Mouse (Mus musculus) intestine, embryonic 14.5 days (tissue): ENCODE results near the gene Lgr4. TPM values are rescaled to one million over a fixed set of nuclear protein-coding genes. Genes with fewer than 3 reads are reported as not detected.

Experiments
- ATAC-seq: fragments of 200-750 bp; cut with Nextera tagmentation; replicated peaks from 2 replicates; pipeline ENCODE4 v1.8.0; 2017; ENCODE audit warnings: low read depth, moderate number of reproducible peaks, moderate TSS enrichment, moderate library complexity; ENCODE audit not compliant: low FRiP score, low TSS enrichment
- DNase-seq: peaks from one replicate; pipeline ENCODE4 v3.0.0-alpha.2; 2018; ENCODE audit warnings: low spot score
- H3K27ac ChIP-seq: fragments of 300-500 bp; sonication (generic); 2 replicates; pipeline ENCODE4 v1.5.1; 2014; ENCODE audit warnings: low read depth, mild to moderate bottlenecking, control low read depth
- H3K27me3 ChIP-seq: fragments of 300-500 bp; sonication (generic); replicated peaks from 2 replicates; pipeline ENCODE4 v1.6.1; 2014; ENCODE audit warnings: low read length, control low read depth; ENCODE audit not compliant: control insufficient read depth, insufficient read depth
- H3K36me3 ChIP-seq: fragments of 300-500 bp; sonication (generic); 2 replicates; pipeline ENCODE4 v1.6.1; 2014; ENCODE audit warnings: low read length, control low read depth; ENCODE audit not compliant: control insufficient read depth, insufficient read depth
- H3K4me1 ChIP-seq: fragments of 300-500 bp; sonication (generic); replicated peaks from 2 replicates; pipeline ENCODE4 v1.6.1; 2014; ENCODE audit warnings: low read length, control low read depth, mixed read lengths; ENCODE audit not compliant: control insufficient read depth, insufficient read depth
- H3K4me2 ChIP-seq: fragments of 300-500 bp; sonication (generic); 2 replicates; pipeline ENCODE4 v1.6.1; 2014; ENCODE audit warnings: low read length
- H3K4me3 ChIP-seq: fragments of 300-500 bp; sonication (generic); 2 replicates; pipeline ENCODE4 v1.5.1; 2014; ENCODE audit warnings: low read depth, low read length, control low read depth, mixed read lengths
- H3K9ac ChIP-seq: fragments of 300-500 bp; sonication (generic); 2 replicates; pipeline ENCODE4 v1.6.1; 2014; ENCODE audit warnings: mild to moderate bottlenecking, low read length
- H3K9me3 ChIP-seq: fragments of 300-500 bp; sonication (generic); 2 replicates; pipeline ENCODE4 v1.6.1; 2016; ENCODE audit warnings: low read length, control low read depth; ENCODE audit not compliant: control insufficient read depth
- WGBS: fragments of 180-500 bp; shearing (Covaris S2); extraction: QIAGEN DNeasy Blood & Tissue Kit; methylation state at CpG from one replicate; pipeline ENCODE4 v1.1.7; 2014; 5-methylcytosine and 5-hydroxymethylcytosine counted together
- polyA plus RNA-seq: library from polyadenylated mRNA; unstranded; fragments of >200 nt; fragmentation: Nextera tagmentation; extraction: Ambion mirVana; gene quantifications from 2 replicates; pipeline ENCODE4 v1.2.1, GENCODE M21; 2014

The Lgr4 gene
- polyA plus RNA-seq, 1 experiment from 2014 or later: 48.8 TPM

GRCm38 (mm10) chr2:109985560-109985959 is 68.1 kb downstream of the Lgr4 start:
- Histone ChIP-seq H3K9ac (no peak overlapping the region), H3K27me3 (no peaks in the 10 kb centered on the region), H3K4me3 (no peak overlapping the region), H3K36me3 (peaks cover 4% of the 10 kb centered on the region; the same call in 1 of the 2 replicates), H3K27ac (no peak overlapping the region), H3K9me3 (no peaks in the 10 kb centered on the region), H3K4me1 (peaks cover 61% of the 10 kb centered on the region), H3K4me2 (no peak overlapping the region)
- 54% methylated on average over 9 of the region's 9 CpGs for WGBS
- ATAC-seq (no peak), DNase-seq (no peak)

- H3K4me1 ChIP-seq: peaks cover 65% of the 10 kb centered on the region
Observed at GRCm38 (mm10) chr2:109986036-109986785, 68.8 kb downstream of the Lgr4 start.

GRCm38 (mm10) chr2:109987946-109988345 is 70.5 kb downstream of the Lgr4 start:
- ATAC-seq: no peak
- H3K27me3 ChIP-seq: no peaks in the 10 kb centered on the region
- 56% methylated on average over 5 of the region's 5 CpGs for WGBS

More at GRCm38 (mm10) chr2:109986036-109986785, 68.8 kb downstream of the Lgr4 start:
- Histone ChIP-seq H3K4me3 (no peak overlapping the region), H3K27ac (peak overlapping the region; percentile 30; the same call in 1 of the 2 replicates), H3K27me3 (no peaks in the 10 kb centered on the region), H3K9me3 (no peaks in the 10 kb centered on the region), H3K36me3 (peaks cover 4% of the 10 kb centered on the region; the same call in 1 of the 2 replicates), H3K4me2 (no peak overlapping the region), H3K9ac (no peak overlapping the region)
- 40% methylated on average over 11 of the region's 11 CpGs for WGBS
- no peak for DNase-seq
- ATAC-seq: no peak

GRCm38 (mm10) chr2:109989196-109989595 is 71.7 kb downstream of the Lgr4 start:
- no peaks in the 10 kb centered on the region for H3K9me3 ChIP-seq
- H3K4me1 ChIP-seq: peaks cover 65% of the 10 kb centered on the region
- peaks cover 4% of the 10 kb centered on the region; the same call in 1 of the 2 replicates for H3K36me3 ChIP-seq
- no peak overlapping the region for H3K9ac ChIP-seq
- H3K27ac ChIP-seq: peak overlapping the region; percentile 60
- WGBS: 4% methylated on average over 3 of the region's 3 CpGs
- no peak overlapping the region for H3K4me3 ChIP-seq
- H3K27me3 ChIP-seq: no peaks in the 10 kb centered on the region
- H3K4me2 ChIP-seq: peak overlapping the region; percentile 4
- ATAC-seq (no peak), DNase-seq (no peak)

More at GRCm38 (mm10) chr2:109987946-109988345, 70.5 kb downstream of the Lgr4 start:
- no peaks in the 10 kb centered on the region for H3K9me3 ChIP-seq
- H3K4me1 ChIP-seq: peaks cover 67% of the 10 kb centered on the region
- H3K27ac ChIP-seq: peak overlapping the region; percentile 60
- peaks cover 4% of the 10 kb centered on the region; the same call in 1 of the 2 replicates for H3K36me3 ChIP-seq
- no peak for DNase-seq
- no peak overlapping the region for H3K9ac ChIP-seq
- H3K4me3 ChIP-seq: no peak overlapping the region
- no peak overlapping the region for H3K4me2 ChIP-seq

- H3K9me3 ChIP-seq: no peaks in the 10 kb centered on the region
- no peak overlapping the region for H3K9ac ChIP-seq
- peaks cover 4% of the 10 kb centered on the region; the same call in 1 of the 2 replicates for H3K36me3 ChIP-seq
- 25% methylated on average over 8 of the region's 8 CpGs for WGBS
- peak overlapping the region; percentile 60 for H3K27ac ChIP-seq
- no peak overlapping the region for H3K4me3 ChIP-seq
- peaks cover 63% of the 10 kb centered on the region for H3K4me1 ChIP-seq
- DNase-seq: no peak
- no peaks in the 10 kb centered on the region for H3K27me3 ChIP-seq
- no peak for ATAC-seq
- peak overlapping the region; percentile 4 for H3K4me2 ChIP-seq
Observed at GRCm38 (mm10) chr2:109989679-109990473, 72.4 kb downstream of the Lgr4 start.

GRCm38 (mm10) chr2:109991754-109992153 is 74.3 kb downstream of the Lgr4 start:
- Histone ChIP-seq H3K9me3 (no peaks in the 10 kb centered on the region), H3K27me3 (no peaks in the 10 kb centered on the region), H3K4me1 (peaks cover 49% of the 10 kb centered on the region), H3K4me2 (peak overlapping the region; percentile 20), H3K9ac (no peak overlapping the region), H3K36me3 (no peaks in the 10 kb centered on the region), H3K27ac (no peak overlapping the region), H3K4me3 (no peak overlapping the region)
- DNase-seq: no peak
- peak; percentile 41 for ATAC-seq
- 81% methylated on average over 1 of the region's 1 CpGs for WGBS

- 0 out of 2 replicates have a peak, but pooled peaks have one; percentile 33 for ATAC-seq
- H3K27ac ChIP-seq: no peak overlapping the region
- no peaks in the 10 kb centered on the region for H3K27me3 ChIP-seq
- no peaks in the 10 kb centered on the region for H3K36me3 ChIP-seq
- peaks cover 42% of the 10 kb centered on the region for H3K4me1 ChIP-seq
- H3K9ac ChIP-seq: no peak overlapping the region
- 66% methylated on average over 11 of the region's 11 CpGs for WGBS
- no peak overlapping the region for H3K4me3 ChIP-seq
- H3K9me3 ChIP-seq: no peaks in the 10 kb centered on the region
- DNase-seq: no peak
- H3K4me2 ChIP-seq: peak overlapping the region; percentile 20; the same call in 1 of the 2 replicates
Observed at GRCm38 (mm10) chr2:109992448-109993073, 75.1 kb downstream of the Lgr4 start.

- no peak overlapping the region for H3K9ac ChIP-seq
- peaks cover 7% of the 10 kb centered on the region; the same call in 1 of the 2 replicates for H3K36me3 ChIP-seq
- no peak overlapping the region for H3K27ac ChIP-seq
- no peak overlapping the region for H3K4me3 ChIP-seq
- DNase-seq (no peak), ATAC-seq (no peak)
- no peak overlapping the region for H3K4me2 ChIP-seq
- no peaks in the 10 kb centered on the region for H3K27me3 ChIP-seq
- H3K4me1 ChIP-seq: peaks cover 33% of the 10 kb centered on the region
- no peaks in the 10 kb centered on the region for H3K9me3 ChIP-seq
Observed at GRCm38 (mm10) chr2:109993404-109993803, 76.0 kb downstream of the Lgr4 start.
